ENCODE assay signal across 23 mouse cellular contexts in the genomic region with DNA sequence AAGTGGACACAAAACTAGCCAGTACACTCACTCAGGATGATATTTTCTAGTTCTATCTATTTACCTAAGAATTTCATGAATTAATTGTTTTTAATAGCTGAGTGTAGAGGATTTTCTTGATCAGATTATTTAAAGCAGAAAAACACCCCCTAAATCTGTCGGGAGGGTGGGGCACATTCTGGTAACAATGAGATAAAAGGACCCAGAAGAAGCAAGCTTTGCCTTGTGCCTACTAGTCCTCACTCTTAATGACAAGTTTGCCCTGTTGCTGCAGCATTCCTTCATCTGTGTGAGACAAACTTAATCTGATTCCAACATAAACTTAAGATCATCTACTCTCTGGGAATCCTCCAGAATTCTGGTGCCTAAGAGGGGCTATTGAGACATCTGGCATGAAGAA.
DNase-seq lines count a peak whose midpoint lies in the region; ATAC-seq and TF ChIP-seq lines count a peak whose summit lies in the region.
"Had no signal": no experiment of that assay in that cellular context is flagged by ENCODE, and none has a peak within 500 bp of the region (broad histone marks: within the 10 kb centered on the region; RNA-seq: fewer than 3 reads in every experiment).

No protein-coding gene starts in this region.

- H3K27me3 ChIP-seq in liver, embryonic 12.5 days (replicated peaks): no peaks in the 10 kb centered on the region
- no peaks in the 10 kb centered on the region for H3K27me3 ChIP-seq in liver, embryonic 14.5 days (ENCODE audit: control insufficient read depth, insufficient read depth, low read length)
- H3K27me3 ChIP-seq: embryonic facial prominence, embryonic 13.5 days; embryonic facial prominence, embryonic 15.5 days; forebrain, embryonic 13.5 days; forebrain, embryonic 15.5 days; Patski had no signal

- H3K9me3 ChIP-seq in liver, embryonic 12.5 days (replicated peaks): no peaks in the 10 kb centered on the region
- no peaks in the 10 kb centered on the region for H3K9me3 ChIP-seq in liver, embryonic 14.5 days (ENCODE audit: control insufficient read depth, low read length)
- H3K9me3 ChIP-seq: embryonic facial prominence, embryonic 13.5 days; embryonic facial prominence, embryonic 15.5 days; forebrain, embryonic 13.5 days; forebrain, embryonic 15.5 days had no signal

- no peak overlapping the region for H3K27ac ChIP-seq in liver, embryonic 12.5 days
- no peak overlapping the region for H3K27ac ChIP-seq in liver, embryonic 14.5 days
- H3K27ac ChIP-seq: embryonic facial prominence, embryonic 13.5 days; embryonic facial prominence, embryonic 15.5 days; forebrain, embryonic 13.5 days; forebrain, embryonic 15.5 days had no signal

- ATAC-seq in liver, embryonic 12.5 days: peak; percentile 46; the same call in 1 of the 2 replicates
- ATAC-seq in liver, embryonic 14.5 days (ENCODE audit: insufficient read depth): peak; percentile 59; the same call in 1 of the 2 replicates
- no peak for ATAC-seq in erythroblast, adult 5-6 weeks (replicated peaks; ENCODE audit: low FRiP score, poor library complexity, severe bottlenecking)
- ATAC-seq: activated CD4-positive, CD25-positive, alpha-beta regulatory T cell, adult 4 months; forebrain, embryonic 13.5 days; forebrain, embryonic 15.5 days; forebrain, postnatal 0 days; Patski had no signal

- TF ChIP-seq CTCF in liver, embryonic 14.5 days (IDR thresholded peaks at IDR 0.05; ENCODE audit: low read depth): no peak

- 50% methylated on average over 1 of the region's 1 CpGs for WGBS in liver, embryonic 12.5 days (ENCODE audit: insufficient replicate concordance)
- WGBS in liver, embryonic 14.5 days (ENCODE audit: insufficient replicate concordance): 21% methylated on average over 1 of the region's 1 CpGs

- H3K36me3 ChIP-seq in liver, embryonic 12.5 days: no peaks in the 10 kb centered on the region
- no peaks in the 10 kb centered on the region for H3K36me3 ChIP-seq in liver, embryonic 14.5 days (replicated peaks; ENCODE audit: control insufficient read depth, insufficient read depth, low read depth)
- H3K36me3 ChIP-seq: embryonic facial prominence, embryonic 13.5 days; embryonic facial prominence, embryonic 15.5 days; forebrain, embryonic 15.5 days had no signal

- no peak overlapping the region for H3K4me3 ChIP-seq in liver, embryonic 12.5 days
- no peak overlapping the region for H3K4me3 ChIP-seq in liver, embryonic 14.5 days (ENCODE audit: insufficient read depth in 1 of 2, low read depth in 2 of 2, low read length in 2 of 2)
- H3K4me3 ChIP-seq: embryonic facial prominence, embryonic 13.5 days; embryonic facial prominence, embryonic 15.5 days; forebrain, embryonic 13.5 days; forebrain, embryonic 15.5 days had no signal

- TF ChIP-seq EP300 in liver, embryonic 14.5 days (IDR thresholded peaks at IDR 0.05; ENCODE audit: low read depth): no peak

- peak overlapping the region; percentile 29; the same call in 1 of the 2 replicates for H3K4me2 ChIP-seq in liver, embryonic 12.5 days
- peak overlapping the region; percentile 6; the same call in 1 of the 2 replicates for H3K4me2 ChIP-seq in liver, embryonic 14.5 days (ENCODE audit: low read depth)
- H3K4me2 ChIP-seq: embryonic facial prominence, embryonic 13.5 days; embryonic facial prominence, embryonic 15.5 days; forebrain, embryonic 13.5 days; forebrain, embryonic 15.5 days had no signal

- no peak for DNase-seq in liver
- peak; percentile 18 for DNase-seq in c-Kit-positive CD71-positive TER-119-positive erythroid progenitor cells, embryonic 14.5 days (ENCODE audit: low spot score)
- peak in 1 of 3 experiments; percentile 23 for DNase-seq in liver, embryonic 14.5 days (ENCODE audit: low read depth in 3 of 3, low spot score in 3 of 3)
- no peak for DNase-seq in heart, adult 8-10 months (ENCODE audit: low spot score)
- DNase-seq: adrenal gland, adult 8-10 months; adrenal gland, postnatal 14 days; adrenal gland, postnatal 36 days; cerebellum, adult 11 months; cerebellum, adult 18-20 months; cerebellum, adult 8-10 months; cerebellum, adult 9-11 months; cerebellum, postnatal 14 days; cerebellum, postnatal 36 days; embryo, embryonic 11 days; forebrain, postnatal 0 days had no signal

- peaks cover 13% of the 10 kb centered on the region for H3K4me1 ChIP-seq in liver, embryonic 12.5 days
- peaks cover 0 to 7% of the 10 kb centered on the region in 2 experiments; a peak in 2 of 4 replicates for H3K4me1 ChIP-seq in liver, embryonic 14.5 days (replicated peaks; ENCODE audit: control insufficient read depth in 2 of 2, insufficient read depth in 2 of 2, low read length in 1 of 2)
- H3K4me1 ChIP-seq: embryonic facial prominence, embryonic 13.5 days; embryonic facial prominence, embryonic 15.5 days; forebrain, embryonic 13.5 days; forebrain, embryonic 15.5 days had no signal

- no peak overlapping the region for H3K9ac ChIP-seq in liver, embryonic 12.5 days
- H3K9ac ChIP-seq in liver, embryonic 14.5 days (replicated peaks): no peak overlapping the region
- H3K9ac ChIP-seq: embryonic facial prominence, embryonic 13.5 days; embryonic facial prominence, embryonic 15.5 days; forebrain, embryonic 13.5 days; forebrain, embryonic 15.5 days; forebrain, postnatal 0 days had no signal
